In genomic region chr1:179873772-179874555, GRCm38 (mm10) we compare ENCODE assay signal across 22 mouse cellular contexts.
DNase-seq lines count a peak whose midpoint lies in the region; ATAC-seq and TF ChIP-seq lines count a peak whose summit lies in the region.
"Had no signal": no experiment of that assay in that cellular context is flagged by ENCODE, and none has a peak within 500 bp of the region (broad histone marks: within the 10 kb centered on the region; RNA-seq: fewer than 3 reads in every experiment).

No protein-coding gene starts in this region.

- ATAC-seq in kidney, embryonic 16.5 days (ENCODE audit: low FRiP score, low TSS enrichment), result 0 out of 2 replicates have a peak, but pooled peaks have one; percentile 15
- no peak for ATAC-seq in kidney, embryonic 15.5 days (replicated peaks; ENCODE audit: low FRiP score)
- ATAC-seq in hindbrain, embryonic 12.5 days (ENCODE audit: low FRiP score), result no peak
- ATAC-seq: midbrain, embryonic 16.5 days had no signal

- no peaks in the 10 kb centered on the region for H3K36me3 ChIP-seq in kidney, embryonic 16.5 days (ENCODE audit: insufficient read depth, low read length)
- no peaks in the 10 kb centered on the region for H3K36me3 ChIP-seq in kidney, embryonic 15.5 days
- no peaks in the 10 kb centered on the region for H3K36me3 ChIP-seq in hindbrain, embryonic 12.5 days
- H3K36me3 ChIP-seq: embryonic facial prominence, embryonic 13.5 days; heart, embryonic 10.5 days; hindbrain, embryonic 10.5 days had no signal

- no peak for TF ChIP-seq CTCF in gastrocnemius, adult 2 months (IDR thresholded peaks at IDR 0.05)

- H3K9me3 ChIP-seq in kidney, embryonic 16.5 days (ENCODE audit: low read length), result 0 out of 2 replicates have a peak, but pooled peaks cover 3% of the 10 kb centered on the region
- no peaks in the 10 kb centered on the region for H3K9me3 ChIP-seq in kidney, embryonic 15.5 days (replicated peaks)
- no peaks in the 10 kb centered on the region for H3K9me3 ChIP-seq in hindbrain, embryonic 12.5 days (replicated peaks)
- H3K9me3 ChIP-seq: embryonic facial prominence, embryonic 13.5 days; heart, embryonic 10.5 days; hindbrain, embryonic 10.5 days; megakaryocyte, embryonic 14.5 days had no signal

- H3K27me3 ChIP-seq in kidney, embryonic 16.5 days (ENCODE audit: insufficient read depth, low read length), result no peaks in the 10 kb centered on the region
- no peaks in the 10 kb centered on the region for H3K27me3 ChIP-seq in kidney, embryonic 15.5 days
- H3K27me3 ChIP-seq in hindbrain, embryonic 12.5 days, result no peaks in the 10 kb centered on the region
- H3K27me3 ChIP-seq: embryonic facial prominence, embryonic 13.5 days had no signal

- H3K4me2 ChIP-seq in kidney, embryonic 16.5 days (replicated peaks; ENCODE audit: low read depth, low read length), result no peak overlapping the region
- H3K4me2 ChIP-seq in kidney, embryonic 15.5 days, result no peak overlapping the region
- no peak overlapping the region for H3K4me2 ChIP-seq in hindbrain, embryonic 12.5 days (replicated peaks)
- H3K4me2 ChIP-seq: embryonic facial prominence, embryonic 13.5 days; liver, embryonic 11.5 days had no signal

- H3K27ac ChIP-seq in gastrocnemius, adult 2 months, result peak overlapping the region; percentile 24
- no peak overlapping the region for H3K27ac ChIP-seq in kidney, embryonic 16.5 days (ENCODE audit: low read length)
- H3K27ac ChIP-seq in kidney, embryonic 15.5 days, result no peak overlapping the region; the same call in 1 of the 2 replicates
- peak overlapping the region; percentile 33; the same call in 1 of the 2 replicates for H3K27ac ChIP-seq in brown adipose tissue, adult 24 weeks (replicated peaks; ENCODE audit: low read depth, low read length)
- no peak overlapping the region for H3K27ac ChIP-seq in hindbrain, embryonic 12.5 days
- H3K27ac ChIP-seq: embryonic facial prominence, embryonic 13.5 days; heart, embryonic 10.5 days; hindbrain, embryonic 10.5 days had no signal

- no peak overlapping the region for H3K9ac ChIP-seq in kidney, embryonic 16.5 days (replicated peaks; ENCODE audit: low read length)
- H3K9ac ChIP-seq in kidney, embryonic 15.5 days, result no peak overlapping the region
- H3K9ac ChIP-seq in hindbrain, embryonic 12.5 days, result no peak overlapping the region
- H3K9ac ChIP-seq: embryonic facial prominence, embryonic 13.5 days had no signal

- H3K4me3 ChIP-seq in gastrocnemius, adult 2 months, result no peak overlapping the region
- no peak overlapping the region for H3K4me3 ChIP-seq in kidney, embryonic 16.5 days (ENCODE audit: low read length)
- no peak overlapping the region for H3K4me3 ChIP-seq in kidney, embryonic 15.5 days (replicated peaks)
- no peak overlapping the region for H3K4me3 ChIP-seq in brown adipose tissue, adult 24 weeks (ENCODE audit: insufficient read depth, low read depth, low read length)
- H3K4me3 ChIP-seq in hindbrain, embryonic 12.5 days, result no peak overlapping the region
- H3K4me3 ChIP-seq: embryonic facial prominence, embryonic 13.5 days; heart, embryonic 10.5 days; hindbrain, embryonic 10.5 days; megakaryocyte, embryonic 14.5 days had no signal

- DNase-seq in gastrocnemius, adult 2 months, result no peak
- no peak for DNase-seq in gastrocnemius, adult 18-20 months (ENCODE audit: low spot score)
- DNase-seq in 3T3-L1 (ENCODE audit: low read depth, low spot score), result peak; percentile 27
- DNase-seq: adrenal gland, adult 2 months; B cell, adult 2 months; cerebellum, adult 11-12 months; cerebellum, postnatal 14 days; gastrocnemius, postnatal 14 days; kidney, adult 11 months; right cerebral cortex, postnatal 14 days; spleen, adult 18-20 months; thymus, postnatal 4 days had no signal

- intact Hi-C loops in gastrocnemius, adult 2 months (cut with DNase I), result no loop called here

- WGBS in kidney, embryonic 16.5 days, result 62% methylated on average over 12 of the region's 12 CpGs
- WGBS in kidney, embryonic 15.5 days, result 63% methylated on average over 12 of the region's 12 CpGs
- WGBS in hindbrain, embryonic 12.5 days, result 85% methylated on average over 12 of the region's 12 CpGs

- H3K4me1 ChIP-seq in kidney, embryonic 16.5 days (ENCODE audit: insufficient read depth, low read length), result no peaks in the 10 kb centered on the region
- H3K4me1 ChIP-seq in kidney, embryonic 15.5 days, result no peaks in the 10 kb centered on the region
- H3K4me1 ChIP-seq in brown adipose tissue, adult 24 weeks (ENCODE audit: control insufficient read depth, insufficient read depth, insufficient read length, low read length), result peaks cover 13% of the 10 kb centered on the region
- no peaks in the 10 kb centered on the region for H3K4me1 ChIP-seq in hindbrain, embryonic 12.5 days
- H3K4me1 ChIP-seq: heart, embryonic 10.5 days; hindbrain, embryonic 10.5 days had no signal

Comparison
In these comparisons a context has a peak if more than half of its experiments do, and no peak if none do; other contexts are left out.
1. H3K27ac ChIP-seq: peak in gastrocnemius, adult 2 months (single experiment) and brown adipose tissue, adult 24 weeks (single experiment); none in kidney, embryonic 16.5 days (single experiment), kidney, embryonic 15.5 days (single experiment) and hindbrain, embryonic 12.5 days (single experiment).